Mouse (Mus musculus): ENCODE measurements around the gene Ube2l6. TPM values are rescaled to one million over a fixed set of nuclear protein-coding genes. Genes with fewer than 3 reads are reported as not detected.

Gene Ube2l6
- total and polyA plus RNA-seq, 2 experiments = 44.3 to 106 TPM

DNA sequence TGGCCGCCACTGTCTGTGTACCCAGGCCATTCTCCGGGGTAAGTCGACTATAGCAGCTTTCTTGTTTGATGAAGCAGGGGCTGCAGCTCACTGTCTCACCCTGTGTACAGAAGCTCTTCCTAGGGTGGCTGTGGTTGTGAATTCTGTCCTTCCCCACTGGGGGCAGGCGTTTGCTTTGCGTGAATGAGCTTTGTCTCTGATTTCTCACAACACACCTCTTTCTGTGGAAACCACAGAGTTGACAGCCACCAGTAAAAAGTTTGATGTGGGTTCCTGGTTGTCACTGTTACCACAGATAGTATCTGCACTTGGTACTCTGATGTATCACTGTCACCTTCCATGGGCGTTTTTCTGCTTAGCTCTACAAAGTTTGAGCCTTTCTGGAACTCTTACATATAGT, 19.4 kb upstream of the Ube2l6 start:
- H3K9ac ChIP-seq (ENCODE audit: low read depth, low read length) = no peak overlapping the region
- H3K4me3 ChIP-seq (ENCODE audit: insufficient read depth, low read depth, low read length) = no peak overlapping the region
- TF ChIP-seq POLR2A (IDR thresholded peaks at IDR 0.05; ENCODE audit: extremely low read depth, insufficient read depth, low read length) (no peak), CTCF (IDR thresholded peaks at IDR 0.05; ENCODE audit: low read depth, low read length) (peak; percentile 16; the same call in 1 of the 2 replicates)
- no peaks in the 10 kb centered on the region for H3K36me3 ChIP-seq (ENCODE audit: control insufficient read depth, insufficient read depth, low read length)
- H3K27ac ChIP-seq (replicated peaks; ENCODE audit: insufficient read depth, low read depth, low read length) = no peak overlapping the region
- 57% methylated on average over 6 of the region's 6 CpGs for WGBS
- peaks cover 4% of the 10 kb centered on the region; the same call in 1 of the 2 replicates for H3K4me1 ChIP-seq (ENCODE audit: control insufficient read depth, insufficient read depth, low read length)
- H3K79me2 ChIP-seq (ENCODE audit: control insufficient read depth, insufficient read depth, low read length) = peaks cover under 1% of the 10 kb centered on the region; the same call in 1 of the 2 replicates
- no peaks in the 10 kb centered on the region for H3K27me3 ChIP-seq (ENCODE audit: control insufficient read depth, insufficient read depth, low read length)
- DNase-seq (ENCODE audit: extremely low read depth, low read depth, low spot score) = no peak

DNA sequence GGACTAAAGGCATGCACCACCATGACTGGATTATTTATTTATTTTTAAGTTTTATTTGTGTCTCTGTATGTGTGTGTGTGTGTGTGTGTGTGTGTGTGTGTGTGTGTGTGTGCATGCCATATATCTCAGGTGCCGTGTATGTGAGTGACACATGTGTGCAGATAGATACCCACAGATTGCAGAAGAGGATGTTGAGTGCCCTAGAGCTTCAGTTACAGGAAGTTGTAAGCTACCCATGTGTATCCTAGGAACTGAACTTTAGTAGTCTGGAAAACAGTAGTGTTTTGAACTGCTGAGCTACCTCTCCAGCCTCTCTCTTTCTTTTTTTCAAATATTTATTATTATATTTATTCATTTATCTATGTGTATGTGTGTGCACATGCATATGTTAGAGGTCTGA, 15.3 kb upstream of the Ube2l6 start:
- H3K27ac ChIP-seq (replicated peaks; ENCODE audit: insufficient read depth, low read depth, low read length) = no peak overlapping the region
- H3K9ac ChIP-seq (ENCODE audit: low read depth, low read length) = no peak overlapping the region
- 91% methylated on average over 1 of the region's 1 CpGs for WGBS
- H3K79me2 ChIP-seq (ENCODE audit: control insufficient read depth, insufficient read depth, low read length) = no peaks in the 10 kb centered on the region
- no peak for DNase-seq (ENCODE audit: extremely low read depth, low read depth, low spot score)
- TF ChIP-seq POLR2A (IDR thresholded peaks at IDR 0.05; ENCODE audit: extremely low read depth, insufficient read depth, low read length) (no peak), CTCF (IDR thresholded peaks at IDR 0.05; ENCODE audit: low read depth, low read length) (no peak)
- H3K4me1 ChIP-seq (ENCODE audit: control insufficient read depth, insufficient read depth, low read length) = peaks cover 5% of the 10 kb centered on the region
- H3K36me3 ChIP-seq (ENCODE audit: control insufficient read depth, insufficient read depth, low read length) = no peaks in the 10 kb centered on the region
- H3K27me3 ChIP-seq (ENCODE audit: control insufficient read depth, insufficient read depth, low read length) = no peaks in the 10 kb centered on the region
- H3K4me3 ChIP-seq (ENCODE audit: insufficient read depth, low read depth, low read length) = no peak overlapping the region

DNA sequence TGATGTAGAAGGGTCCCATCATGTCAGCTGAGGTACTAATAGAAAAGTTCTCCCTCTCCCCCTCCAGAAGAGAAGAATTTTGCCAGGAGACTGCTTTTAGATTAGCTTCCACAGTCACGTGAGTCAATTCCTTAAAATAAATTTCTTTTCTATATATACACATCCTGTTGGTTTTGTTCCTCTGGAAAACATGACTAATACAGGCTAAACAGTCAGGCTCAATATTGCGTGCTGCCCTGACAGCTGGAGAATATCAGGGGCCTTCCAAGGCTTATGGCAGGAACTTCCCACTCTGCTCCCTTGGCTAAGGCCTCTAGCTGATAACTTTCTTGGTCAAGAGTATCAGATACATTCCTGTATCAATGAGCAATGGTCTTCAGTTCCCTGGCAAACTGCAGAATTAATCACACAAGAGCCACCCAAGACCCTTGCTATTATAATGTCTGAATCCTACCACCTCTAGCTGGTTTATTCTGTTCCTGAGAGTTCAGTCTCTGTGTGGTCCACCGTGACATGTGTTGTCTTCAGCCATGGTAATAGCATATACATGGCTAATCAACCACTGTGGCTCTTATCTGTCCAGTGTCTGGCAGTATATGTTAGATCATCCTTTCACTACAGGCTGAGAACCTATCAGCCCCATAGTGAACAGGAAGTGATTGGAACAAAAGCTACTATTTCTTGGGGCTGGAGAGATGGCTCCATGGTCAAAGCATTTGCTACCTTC, 14.6 kb upstream of the Ube2l6 start:
- H3K36me3 ChIP-seq (ENCODE audit: control insufficient read depth, insufficient read depth, low read length) = no peaks in the 10 kb centered on the region
- peaks cover 5% of the 10 kb centered on the region for H3K4me1 ChIP-seq (ENCODE audit: control insufficient read depth, insufficient read depth, low read length)
- H3K27me3 ChIP-seq (ENCODE audit: control insufficient read depth, insufficient read depth, low read length) = no peaks in the 10 kb centered on the region
- no peak overlapping the region for H3K9ac ChIP-seq (ENCODE audit: low read depth, low read length)
- DNase-seq (ENCODE audit: extremely low read depth, low read depth, low spot score) = no peak
- H3K4me3 ChIP-seq (ENCODE audit: insufficient read depth, low read depth, low read length) = no peak overlapping the region
- TF ChIP-seq POLR2A (IDR thresholded peaks at IDR 0.05; ENCODE audit: extremely low read depth, insufficient read depth, low read length) (no peak), CTCF (IDR thresholded peaks at IDR 0.05; ENCODE audit: low read depth, low read length) (no peak)
- WGBS = 77% methylated on average over 3 of the region's 3 CpGs
- no peak overlapping the region for H3K27ac ChIP-seq (replicated peaks; ENCODE audit: insufficient read depth, low read depth, low read length)
- no peaks in the 10 kb centered on the region for H3K79me2 ChIP-seq (ENCODE audit: control insufficient read depth, insufficient read depth, low read length)

DNA sequence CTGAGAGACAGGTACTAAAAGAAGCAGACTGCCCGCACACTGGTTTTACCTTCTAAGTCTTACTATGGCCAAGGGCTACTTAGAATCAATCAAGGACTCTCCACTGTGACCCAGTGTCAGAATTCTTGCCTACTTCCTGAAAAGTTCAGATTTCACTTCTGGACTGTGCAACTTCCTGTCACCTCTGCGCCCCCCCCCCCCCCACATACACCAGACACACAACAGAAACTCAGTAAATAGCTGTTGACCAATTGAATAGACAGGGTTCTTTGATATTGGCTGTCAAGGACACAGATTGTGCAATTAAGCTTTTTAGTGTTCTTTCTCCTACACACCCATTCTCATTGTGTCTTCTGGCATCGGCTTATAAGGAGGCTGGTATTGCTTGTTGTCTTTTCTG, 10.3 kb upstream of the Ube2l6 start:
- DNase-seq (ENCODE audit: extremely low read depth, low read depth, low spot score) = peak; percentile 41
- WGBS = 67% methylated on average over 3 of the region's 3 CpGs
- Histone ChIP-seq H3K4me3 (ENCODE audit: insufficient read depth, low read depth, low read length) (no peak overlapping the region), H3K36me3 (ENCODE audit: control insufficient read depth, insufficient read depth, low read length) (no peaks in the 10 kb centered on the region), H3K9ac (ENCODE audit: low read depth, low read length) (no peak overlapping the region), H3K27me3 (ENCODE audit: control insufficient read depth, insufficient read depth, low read length) (no peaks in the 10 kb centered on the region), H3K4me1 (ENCODE audit: control insufficient read depth, insufficient read depth, low read length) (peaks cover 5% of the 10 kb centered on the region), H3K27ac (replicated peaks; ENCODE audit: insufficient read depth, low read depth, low read length) (no peak overlapping the region), H3K79me2 (ENCODE audit: control insufficient read depth, insufficient read depth, low read length) (no peaks in the 10 kb centered on the region)
- TF ChIP-seq POLR2A (IDR thresholded peaks at IDR 0.05; ENCODE audit: extremely low read depth, insufficient read depth, low read length) = no peak
- TF ChIP-seq CTCF (IDR thresholded peaks at IDR 0.05; ENCODE audit: low read depth, low read length) = no peak

DNA sequence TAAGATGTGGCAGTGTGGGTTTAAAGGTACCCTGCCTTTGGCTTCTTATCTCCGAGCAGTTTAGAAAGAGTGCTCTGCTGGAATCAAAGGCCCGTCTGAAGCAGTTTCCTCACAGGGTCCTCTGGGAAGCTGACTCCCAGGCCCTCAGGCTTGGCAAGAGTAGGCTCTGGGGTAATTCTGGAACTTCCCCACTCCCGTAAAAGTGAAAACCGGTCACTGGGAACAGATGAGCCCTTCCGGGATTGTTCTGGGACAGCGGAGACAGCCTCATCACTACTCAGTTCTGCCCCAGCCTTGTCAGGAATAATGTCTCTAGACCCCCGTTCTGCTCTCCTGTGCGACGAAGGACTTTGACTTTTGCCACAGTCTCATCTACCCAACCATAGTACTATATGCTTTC, 8.2 kb upstream of the Ube2l6 start:
- Histone ChIP-seq H3K4me1 (ENCODE audit: control insufficient read depth, insufficient read depth, low read length) (peaks cover 5% of the 10 kb centered on the region), H3K79me2 (ENCODE audit: control insufficient read depth, insufficient read depth, low read length) (no peaks in the 10 kb centered on the region), H3K4me3 (ENCODE audit: insufficient read depth, low read depth, low read length) (no peak overlapping the region), H3K27ac (replicated peaks; ENCODE audit: insufficient read depth, low read depth, low read length) (no peak overlapping the region), H3K36me3 (ENCODE audit: control insufficient read depth, insufficient read depth, low read length) (no peaks in the 10 kb centered on the region), H3K9ac (ENCODE audit: low read depth, low read length) (no peak overlapping the region), H3K27me3 (ENCODE audit: control insufficient read depth, insufficient read depth, low read length) (no peaks in the 10 kb centered on the region)
- 79% methylated on average over 9 of the region's 9 CpGs for WGBS
- no peak for TF ChIP-seq POLR2A (IDR thresholded peaks at IDR 0.05; ENCODE audit: extremely low read depth, insufficient read depth, low read length)
- no peak for TF ChIP-seq CTCF (IDR thresholded peaks at IDR 0.05; ENCODE audit: low read depth, low read length)
- no peak for DNase-seq (ENCODE audit: extremely low read depth, low read depth, low spot score)

DNA sequence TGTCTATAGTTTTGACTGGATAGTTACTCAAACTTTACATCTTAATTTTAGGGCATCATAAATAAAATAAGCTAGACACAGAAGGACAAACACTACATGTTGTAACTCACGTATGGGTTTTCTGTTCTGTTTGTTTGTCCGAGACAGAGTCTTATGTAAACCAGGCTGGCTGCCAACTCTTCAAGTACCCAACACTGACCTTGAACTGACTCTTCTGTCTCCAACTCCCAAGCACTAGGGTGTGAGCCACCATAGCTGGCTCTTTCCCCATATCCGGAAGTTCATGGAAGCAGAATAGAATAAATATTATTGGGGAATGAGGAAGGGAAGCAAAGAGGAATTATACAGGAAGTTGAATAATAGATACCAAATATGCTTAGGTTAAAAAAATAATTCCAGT, 6.1 kb upstream of the Ube2l6 start:
- Histone ChIP-seq H3K36me3 (ENCODE audit: control insufficient read depth, insufficient read depth, low read length) (no peaks in the 10 kb centered on the region), H3K9ac (ENCODE audit: low read depth, low read length) (no peak overlapping the region), H3K27me3 (ENCODE audit: control insufficient read depth, insufficient read depth, low read length) (no peaks in the 10 kb centered on the region), H3K27ac (replicated peaks; ENCODE audit: insufficient read depth, low read depth, low read length) (no peak overlapping the region), H3K79me2 (ENCODE audit: control insufficient read depth, insufficient read depth, low read length) (no peaks in the 10 kb centered on the region), H3K4me3 (ENCODE audit: insufficient read depth, low read depth, low read length) (no peak overlapping the region), H3K4me1 (ENCODE audit: control insufficient read depth, insufficient read depth, low read length) (peaks cover 10% of the 10 kb centered on the region)
- DNase-seq (ENCODE audit: extremely low read depth, low read depth, low spot score) = peak; percentile 82
- WGBS = 14% methylated on average over 3 of the region's 3 CpGs
- TF ChIP-seq CTCF (IDR thresholded peaks at IDR 0.05; ENCODE audit: low read depth, low read length) = no peak
- no peak for TF ChIP-seq POLR2A (IDR thresholded peaks at IDR 0.05; ENCODE audit: extremely low read depth, insufficient read depth, low read length)
